Mouse (Mus musculus) heart, embryonic 14.5 days (tissue): ENCODE measurements around the gene Oasl2. TPM values are rescaled to one million over a fixed set of nuclear protein-coding genes. Genes with fewer than 3 reads are reported as not detected.
A peak's percentile ranks its signal among the peaks of the same experiment; 100 is the strongest.
"Not testable (repeated sequence)": the region's sequence is repeated elsewhere in the genome, so short reads cannot be mapped to it uniquely, and the experiment has no call there.

Source experiments
- ATAC-seq: fragments of 200-750 bp; cut with Nextera tagmentation; 2 replicates; pipeline ENCODE4 v1.8.0; 2017; ENCODE audit warnings: low read depth, moderate TSS enrichment; ENCODE audit not compliant: insufficient number of reproducible peaks, insufficient read depth, low FRiP score
- H3K27ac ChIP-seq, 2 experiments: fragments of 200-500 bp in 1 of 2; fragments of 300-500 bp in 1 of 2; sonication (generic) in 1 of 2; replicated peaks in 1 of 2; 2 replicates each; pipeline ENCODE4 v1.5.1; 2012 to 2014; ENCODE audit warnings: low read depth in 2 of 2, low read length in 2 of 2, control low read depth in 1 of 2, mild to moderate bottlenecking in 1 of 2, mixed read lengths in 1 of 2; ENCODE audit not compliant: control insufficient read depth in 1 of 2, insufficient read depth in 1 of 2
- H3K27me3 ChIP-seq: fragments of 300-500 bp; sonication (generic); 2 replicates; pipeline ENCODE4 v1.6.1; 2014; ENCODE audit warnings: mild to moderate bottlenecking, low read length, control low read depth; ENCODE audit not compliant: control insufficient read depth, insufficient read depth
- H3K36me3 ChIP-seq: fragments of 300-500 bp; sonication (generic); 2 replicates; pipeline ENCODE4 v1.6.1; 2014; ENCODE audit warnings: mild to moderate bottlenecking, control low read depth, low read length, mixed read lengths; ENCODE audit not compliant: control insufficient read depth, insufficient read depth
- H3K4me1 ChIP-seq, 2 experiments: fragments of 200-500 bp in 1 of 2; fragments of 300-500 bp in 1 of 2; sonication (generic) in 1 of 2; 2 replicates each; pipeline ENCODE4 v1.6.1; 2012 to 2014; ENCODE audit warnings: low read length in 2 of 2, control low read depth in 1 of 2, mixed read lengths in 1 of 2; ENCODE audit not compliant: control insufficient read depth in 2 of 2, insufficient read depth in 2 of 2
- H3K4me2 ChIP-seq: fragments of 300-500 bp; sonication (generic); 2 replicates; pipeline ENCODE4 v1.6.1; 2014; ENCODE audit warnings: mild to moderate bottlenecking, low read length
- H3K4me3 ChIP-seq, 2 experiments: fragments of 200-500 bp in 1 of 2; fragments of 300-500 bp in 1 of 2; sonication (generic) in 1 of 2; 2 replicates each; pipeline ENCODE4 v1.5.1; 2012 to 2014; ENCODE audit warnings: low read length in 2 of 2, mild to moderate bottlenecking in 2 of 2, control low read depth in 1 of 2, low read depth in 1 of 2, moderate library complexity in 1 of 2; ENCODE audit not compliant: control insufficient read depth in 1 of 2, insufficient read depth in 1 of 2
- H3K9ac ChIP-seq: fragments of 300-500 bp; sonication (generic); 2 replicates; pipeline ENCODE4 v1.6.1; 2014; ENCODE audit warnings: mild to moderate bottlenecking, low read length
- H3K9me3 ChIP-seq: fragments of 300-500 bp; sonication (generic); 2 replicates; pipeline ENCODE4 v1.6.1; 2016; ENCODE audit warnings: low read length, control low read depth; ENCODE audit not compliant: control insufficient read depth
- WGBS: fragments of 180-500 bp; shearing (Covaris S2); extraction: QIAGEN DNeasy Blood & Tissue Kit; methylation state at CpG from one replicate; pipeline ENCODE4 v1.1.7; 2014; 5-methylcytosine and 5-hydroxymethylcytosine counted together
- polyA plus RNA-seq: library from polyadenylated mRNA; unstranded; fragments of >200 nt; fragmentation: Nextera tagmentation; extraction: Ambion mirVana; gene quantifications from 2 replicates; pipeline ENCODE4 v1.2.1, GENCODE M21; 2014

Gene Oasl2
- polyA plus RNA-seq, 1 experiment from 2014 or later, result 5.3 TPM

DNA sequence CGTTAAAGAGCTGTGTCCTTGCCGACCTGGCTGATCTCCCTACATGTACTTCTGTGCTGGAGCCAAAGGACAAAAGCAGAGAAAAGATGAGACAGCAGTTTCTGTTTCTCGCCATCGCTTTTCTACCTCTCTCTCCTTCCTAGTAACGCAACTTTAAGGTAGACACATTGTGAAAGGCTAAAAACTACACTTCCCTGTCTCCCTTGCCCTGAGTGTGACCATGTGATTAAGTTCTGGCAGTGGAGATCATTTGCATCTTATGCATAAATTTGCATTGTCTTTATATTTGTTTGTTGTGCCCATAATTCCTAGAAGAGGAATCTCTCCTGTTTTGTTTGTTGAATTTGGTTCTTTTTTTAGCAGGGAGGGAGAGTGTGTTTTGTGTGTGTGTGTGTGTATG lies 19.1 kb downstream of the Oasl2 start:
- no peak for ATAC-seq

DNA sequence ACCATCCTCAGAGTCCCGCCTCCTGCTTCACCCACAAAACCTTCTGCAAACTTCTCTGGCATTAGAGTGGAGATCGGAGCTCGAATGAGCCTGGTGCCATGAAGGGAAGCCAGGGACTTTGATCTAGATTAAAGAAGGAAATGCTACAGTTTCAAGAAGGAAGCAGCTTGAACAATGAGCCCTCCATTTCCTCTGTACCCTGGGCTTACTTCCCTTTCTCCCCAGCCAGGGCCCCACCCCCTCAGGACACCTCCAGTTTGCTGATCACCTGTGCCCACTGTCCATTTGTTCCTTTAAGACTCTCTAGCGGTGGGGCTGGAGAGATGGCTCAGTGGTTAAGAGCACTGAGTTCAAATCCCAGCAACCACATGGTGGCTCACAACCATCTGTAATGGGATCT lies 20.0 kb downstream of the Oasl2 start:
- 74% methylated on average over 4 of the region's 4 CpGs for WGBS
- Histone ChIP-seq H3K36me3 (no peaks in the 10 kb centered on the region), H3K27me3 (no peaks in the 10 kb centered on the region), H3K9me3 (no peaks in the 10 kb centered on the region), H3K27ac (no peak overlapping the region), H3K4me3 (no peak overlapping the region), H3K4me2 (no peak overlapping the region), H3K4me1 (no peaks in the 10 kb centered on the region), H3K9ac (no peak overlapping the region)
- no peak for ATAC-seq

More for the DNA sequence above, 19.1 kb downstream of the Oasl2 start:
- no peaks in the 10 kb centered on the region for H3K4me1 ChIP-seq
- no peak overlapping the region for H3K4me3 ChIP-seq
- no peaks in the 10 kb centered on the region for H3K36me3 ChIP-seq
- no peak overlapping the region for H3K4me2 ChIP-seq
- no peak overlapping the region for H3K9ac ChIP-seq
- H3K9me3 ChIP-seq, result no peaks in the 10 kb centered on the region
- H3K27ac ChIP-seq, result no peak overlapping the region
- no peaks in the 10 kb centered on the region for H3K27me3 ChIP-seq
- WGBS, result 72% methylated on average over 5 of the region's 5 CpGs

DNA sequence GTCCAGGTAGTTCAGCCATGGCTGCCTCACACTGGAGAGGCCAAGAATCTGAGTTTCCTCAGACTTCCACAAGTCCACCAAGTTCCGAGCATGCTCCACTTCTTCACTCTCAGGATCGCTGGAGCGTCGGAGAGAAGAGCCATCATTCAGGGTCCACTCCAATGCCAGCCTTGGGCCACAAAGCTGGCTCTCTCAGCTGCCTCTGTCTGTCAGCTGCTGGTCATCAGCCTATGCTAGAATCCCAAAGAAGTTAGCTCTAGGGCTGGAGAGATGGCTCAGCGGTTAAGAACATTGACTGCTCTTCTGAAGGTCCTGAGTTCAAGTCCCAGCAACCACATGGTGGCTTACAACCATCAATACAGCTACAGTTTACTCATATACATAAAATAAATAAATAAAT lies 20.6 kb downstream of the Oasl2 start:
- H3K9ac ChIP-seq, H3K27ac ChIP-seq, H3K4me3 ChIP-seq, H3K27me3 ChIP-seq, H3K4me2 ChIP-seq, ATAC-seq, H3K36me3 ChIP-seq, H3K4me1 ChIP-seq, H3K9me3 ChIP-seq: not testable (repeated sequence)
- 86% methylated on average over 5 of the region's 5 CpGs for WGBS

DNA sequence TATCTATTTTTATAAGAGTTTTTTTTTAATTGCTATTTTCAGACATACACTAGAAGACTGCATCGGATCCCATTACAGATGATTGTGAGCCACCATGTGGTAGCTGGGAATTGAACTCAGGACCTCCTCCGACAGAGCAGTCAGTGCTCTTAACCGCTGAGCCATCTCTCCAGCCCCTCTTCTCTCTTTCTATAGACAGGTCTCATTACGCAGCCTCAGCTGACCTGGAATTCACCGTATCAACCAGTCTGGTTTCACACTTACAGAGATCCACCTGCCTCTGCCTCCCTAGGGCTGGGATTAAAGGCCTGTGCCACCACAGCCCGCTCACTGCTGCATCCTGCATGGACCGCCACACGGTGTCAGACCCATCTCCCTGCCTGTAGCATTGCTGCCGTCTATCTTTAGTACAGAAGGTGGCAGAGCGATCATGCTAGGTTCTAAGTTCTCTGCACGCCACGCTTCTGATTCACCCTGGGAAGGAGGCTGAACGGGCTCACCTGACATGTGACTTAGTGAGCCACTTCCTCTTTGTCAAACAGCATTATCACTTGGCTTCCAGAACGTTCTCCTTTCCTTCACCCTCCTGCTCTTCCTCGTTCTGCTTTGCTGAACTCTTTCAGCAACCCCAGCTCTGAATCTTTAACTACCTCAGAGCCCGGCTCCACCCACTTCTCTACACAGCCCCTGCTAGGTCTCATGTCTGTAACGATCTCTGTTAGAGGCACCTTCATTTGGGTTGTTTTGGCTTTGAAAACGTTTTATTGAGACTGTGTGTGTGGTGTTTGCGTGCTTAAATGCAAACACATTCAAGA lies 25.0 kb downstream of the Oasl2 start:
- Histone ChIP-seq H3K9me3 (0 out of 2 replicates have a peak, but pooled peaks cover 4% of the 10 kb centered on the region), H3K4me2 (no peak overlapping the region), H3K9ac (no peak overlapping the region), H3K27me3 (no peaks in the 10 kb centered on the region), H3K36me3 (no peaks in the 10 kb centered on the region), H3K27ac (no peak overlapping the region), H3K4me3 (no peak overlapping the region), H3K4me1 (peaks cover 3 to 6% of the 10 kb centered on the region in 2 experiments; a peak in 2 of 4 replicates)
- no peak for ATAC-seq
- 65% methylated on average over 19 of the region's 19 CpGs for WGBS

DNA sequence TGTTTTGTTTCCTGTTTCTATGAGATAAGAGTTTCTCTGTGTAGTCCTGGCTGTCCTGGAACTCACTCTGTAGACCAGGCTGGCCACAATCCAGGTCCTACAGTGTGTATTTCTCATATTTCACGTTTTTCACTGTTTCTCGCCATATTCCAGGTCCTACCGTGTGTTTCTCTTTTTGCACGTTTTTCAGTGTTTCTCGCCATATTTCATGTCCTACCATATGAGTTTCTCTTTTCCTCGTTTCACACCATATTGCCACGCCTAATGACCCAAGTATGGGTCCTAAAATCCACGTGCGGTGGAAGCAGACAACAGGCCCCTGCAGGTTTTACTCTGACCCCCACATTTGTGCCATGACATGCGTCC lies 25.6 kb downstream of the Oasl2 start:
- WGBS, result 62% methylated on average over 10 of the region's 10 CpGs

DNA sequence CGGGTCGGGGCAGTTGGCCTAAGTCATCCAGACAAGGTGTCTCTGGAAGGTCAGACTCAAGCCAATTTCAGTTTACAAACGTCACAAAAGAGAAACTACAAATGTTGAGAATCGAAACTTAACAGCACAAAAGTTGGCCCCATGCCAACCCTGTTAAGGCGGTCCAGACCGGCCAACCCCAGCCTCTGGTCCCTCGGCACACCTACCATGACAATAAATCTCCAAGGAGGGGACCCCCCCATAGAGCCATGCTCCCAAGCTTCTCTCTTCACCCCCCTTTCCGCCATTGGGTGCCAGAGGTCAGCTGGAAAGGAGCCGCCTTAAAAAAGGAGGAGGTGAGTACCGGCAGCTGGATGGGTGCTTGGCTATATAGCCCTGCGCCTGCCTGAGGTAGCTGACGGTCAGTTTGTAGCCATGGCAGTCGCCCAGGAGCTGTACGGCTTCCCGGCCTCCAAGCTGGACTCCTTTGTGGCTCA lies 26.3 kb downstream of the Oasl2 start, which contains the start of gene Oasl1:
Gene Oasl1, plus strand, starts transcription at position 243 of the 476 bp plus-strand sequence.
- Histone ChIP-seq H3K27me3 (no peaks in the 10 kb centered on the region), H3K4me2 (peak within 1 kb of the TSS; percentile 67), H3K4me3 (peak within 1 kb of the TSS; percentile 31 to 35), H3K27ac (no peak within 1 kb of the TSS), H3K36me3 (no peaks in the 10 kb centered on the region), H3K9me3 (0 out of 2 replicates have a peak, but pooled peaks cover 4% of the 10 kb centered on the region), H3K4me1 (peaks cover 3 to 6% of the 10 kb centered on the region in 2 experiments; a peak in 2 of 4 replicates), H3K9ac (peak within 1 kb of the TSS; percentile 49; the same call in 1 of the 2 replicates)
- no peak for ATAC-seq
- 36% methylated on average over 15 of the region's 15 CpGs for WGBS

More for the DNA sequence above, 25.6 kb downstream of the Oasl2 start:
- no peak overlapping the region for H3K4me3 ChIP-seq
- peaks cover 3 to 6% of the 10 kb centered on the region in 2 experiments; a peak in 2 of 4 replicates for H3K4me1 ChIP-seq
- H3K9ac ChIP-seq, result no peak overlapping the region
- H3K4me2 ChIP-seq, result no peak overlapping the region
- 0 out of 2 replicates have a peak, but pooled peaks cover 4% of the 10 kb centered on the region for H3K9me3 ChIP-seq
- ATAC-seq, result no peak
- no peak overlapping the region for H3K27ac ChIP-seq
- no peaks in the 10 kb centered on the region for H3K36me3 ChIP-seq
- H3K27me3 ChIP-seq, result no peaks in the 10 kb centered on the region

DNA sequence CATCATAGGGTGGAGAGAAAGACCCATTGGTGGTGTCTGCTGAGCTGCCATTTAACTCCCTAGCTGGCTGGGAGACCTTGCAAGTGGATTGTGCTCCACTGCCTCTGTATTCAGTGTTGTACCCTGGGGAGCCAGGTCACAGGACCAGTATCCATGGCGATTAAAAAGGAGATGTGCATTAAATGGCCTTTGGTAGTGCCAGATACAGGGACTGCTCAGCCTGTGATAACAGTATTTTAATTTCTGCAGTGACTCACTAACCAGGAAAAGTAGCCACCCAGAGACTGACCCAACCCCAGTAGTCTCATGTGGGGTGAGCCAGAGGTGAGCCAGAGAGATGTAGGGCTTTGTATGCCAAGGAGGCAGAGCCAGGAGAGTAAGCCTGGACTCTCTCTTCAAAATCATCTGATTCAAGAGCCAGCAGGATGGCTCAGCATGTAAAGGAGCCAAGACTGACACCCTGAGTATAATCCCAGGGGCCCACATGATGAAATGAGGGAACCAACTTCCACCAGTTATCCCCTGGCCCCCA lies 29.5 kb downstream of the Oasl2 start:
- Histone ChIP-seq H3K4me1 (peaks cover 3 to 6% of the 10 kb centered on the region in 2 experiments; a peak in 2 of 4 replicates), H3K4me2 (no peak overlapping the region), H3K4me3 (no peak overlapping the region), H3K36me3 (no peaks in the 10 kb centered on the region), H3K27me3 (no peaks in the 10 kb centered on the region), H3K9me3 (0 out of 2 replicates have a peak, but pooled peaks cover 4% of the 10 kb centered on the region), H3K9ac (no peak overlapping the region), H3K27ac (no peak overlapping the region)
- 66% methylated on average over 1 of the region's 1 CpGs for WGBS
- ATAC-seq, result no peak
